Mouse (Mus musculus) hindbrain, embryonic 12.5 days (tissue): ENCODE measurements around the gene Prcd. TPM values are rescaled to one million over a fixed set of nuclear protein-coding genes. Genes with fewer than 3 reads are reported as not detected.

Experiments used
- ATAC-seq: fragments of 200-750 bp; cut with Nextera tagmentation; 2 replicates; pipeline ENCODE4 v1.8.0; 2017; ENCODE audit warnings: moderate TSS enrichment; ENCODE audit not compliant: low FRiP score
- H3K27ac ChIP-seq: fragments of 300-500 bp; sonication (generic); 2 replicates; pipeline ENCODE4 v1.5.1; 2016; ENCODE audit warnings: mild to moderate bottlenecking
- H3K27me3 ChIP-seq: fragments of 300-500 bp; sonication (generic); 2 replicates; pipeline ENCODE4 v1.6.1; 2016; ENCODE audit warnings: mild to moderate bottlenecking
- H3K36me3 ChIP-seq: fragments of 300-500 bp; sonication (generic); 2 replicates; pipeline ENCODE4 v1.6.1; 2016; ENCODE audit warnings: mild to moderate bottlenecking
- H3K4me1 ChIP-seq: fragments of 300-500 bp; sonication (generic); 2 replicates; pipeline ENCODE4 v1.6.1; 2016
- H3K4me2 ChIP-seq: fragments of 300-500 bp; sonication (generic); replicated peaks from 2 replicates; pipeline ENCODE4 v1.6.1; 2016; ENCODE audit warnings: mild to moderate bottlenecking
- H3K4me3 ChIP-seq: fragments of 300-500 bp; sonication (generic); 2 replicates; pipeline ENCODE4 v1.5.1; 2016; ENCODE audit warnings: mild to moderate bottlenecking
- H3K9ac ChIP-seq: fragments of 300-500 bp; sonication (generic); 2 replicates; pipeline ENCODE4 v1.6.1; 2016; ENCODE audit warnings: mild to moderate bottlenecking, moderate library complexity
- H3K9me3 ChIP-seq: fragments of 300-500 bp; sonication (generic); replicated peaks from 2 replicates; pipeline ENCODE4 v1.6.1; 2016; ENCODE audit warnings: mild to moderate bottlenecking
- WGBS: fragments of 180-500 bp; shearing (Covaris S2); methylation state at CpG from one replicate; pipeline ENCODE4 v1.1.7; 2016; 5-methylcytosine and 5-hydroxymethylcytosine counted together
- polyA plus RNA-seq: library from polyadenylated mRNA; unstranded; fragments of >200 nt; fragmentation: Nextera tagmentation; extraction: Ambion mirVana; gene quantifications from 2 replicates; pipeline ENCODE4 v1.2.1, GENCODE M21; 2016

Gene Prcd
- polyA plus RNA-seq, 1 experiment from 2014 or later: 0.43 TPM

DNA sequence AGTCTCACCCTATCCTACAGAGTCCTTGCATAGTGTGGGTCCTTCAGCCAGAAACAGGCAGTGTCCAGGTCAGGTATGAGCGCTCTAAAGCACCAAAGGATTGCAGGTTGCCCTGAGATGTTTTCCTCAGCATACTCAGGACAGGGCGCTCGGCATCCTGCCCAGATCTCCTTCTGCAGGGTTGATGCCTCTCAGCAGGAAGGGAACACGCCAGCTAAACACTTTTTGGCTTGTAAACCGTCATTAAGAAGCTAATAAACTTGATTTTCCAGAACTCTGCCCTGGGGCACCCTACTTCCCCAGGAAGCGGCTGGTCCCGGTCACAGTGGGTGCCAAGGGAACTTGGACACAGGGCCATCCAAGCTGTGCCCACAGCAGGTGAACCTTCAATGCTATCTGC lies 34.2 kb upstream of the Prcd start:
- WGBS: 92% methylated on average over 7 of the region's 7 CpGs
- Histone ChIP-seq H3K27me3 (peaks cover 37% of the 10 kb centered on the region), H3K9ac (no peak overlapping the region), H3K4me3 (no peak overlapping the region), H3K27ac (no peak overlapping the region), H3K36me3 (no peaks in the 10 kb centered on the region), H3K9me3 (no peaks in the 10 kb centered on the region), H3K4me1 (peaks cover 44% of the 10 kb centered on the region), H3K4me2 (no peak overlapping the region)
- no peak for ATAC-seq

GRCm38 (mm10) chr11:116619561-116619960 lies 33.8 kb upstream of the Prcd start:
- H3K9me3 ChIP-seq: no peaks in the 10 kb centered on the region
- peaks cover 49% of the 10 kb centered on the region for H3K4me1 ChIP-seq
- peaks cover 41% of the 10 kb centered on the region for H3K27me3 ChIP-seq
- no peak overlapping the region for H3K4me3 ChIP-seq
- no peak overlapping the region for H3K27ac ChIP-seq
- ATAC-seq: no peak
- 74% methylated on average over 8 of the region's 8 CpGs for WGBS
- no peaks in the 10 kb centered on the region for H3K36me3 ChIP-seq
- H3K9ac ChIP-seq: no peak overlapping the region
- H3K4me2 ChIP-seq: no peak overlapping the region

DNA sequence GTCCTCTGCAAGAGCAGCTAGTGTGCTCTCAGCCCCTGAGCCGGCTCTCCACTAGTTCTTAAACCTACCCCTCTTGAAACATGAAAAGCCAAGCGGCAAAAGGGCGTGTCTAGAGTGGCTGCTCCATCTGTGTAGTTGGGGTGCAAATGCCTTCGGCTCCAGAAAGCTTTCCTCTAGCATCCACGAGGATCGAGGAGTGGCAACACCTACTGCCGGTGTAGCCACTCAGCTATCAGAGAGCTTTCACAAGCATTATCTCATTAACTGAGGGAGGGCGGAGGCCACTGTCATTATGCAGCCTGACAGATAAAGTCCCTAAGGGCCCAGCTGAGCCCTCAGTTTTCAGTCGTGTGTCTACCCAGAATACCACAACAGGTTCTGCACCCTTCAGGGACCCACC lies 33.3 kb upstream of the Prcd start:
- ATAC-seq: no peak
- H3K4me3 ChIP-seq: no peak overlapping the region
- no peak overlapping the region for H3K9ac ChIP-seq

GRCm38 (mm10) chr11:116620559-116621253 lies 32.6 kb upstream of the Prcd start:
- no peak for ATAC-seq
- 80% methylated on average over 10 of the region's 10 CpGs for WGBS

More for the DNA sequence above, 33.3 kb upstream of the Prcd start:
- WGBS: 52% methylated on average over 9 of the region's 9 CpGs
- 0 out of 2 replicates have a peak overlapping the region, but pooled peaks have one; percentile 5 for H3K4me2 ChIP-seq
- peaks cover 46% of the 10 kb centered on the region for H3K27me3 ChIP-seq
- H3K9me3 ChIP-seq: no peaks in the 10 kb centered on the region
- H3K27ac ChIP-seq: no peak overlapping the region
- H3K4me1 ChIP-seq: peaks cover 49% of the 10 kb centered on the region
- no peaks in the 10 kb centered on the region for H3K36me3 ChIP-seq

GRCm38 (mm10) chr11:116621258-116621704 lies 32.1 kb upstream of the Prcd start:
- 57% methylated on average over 6 of the region's 6 CpGs for WGBS
- no peaks in the 10 kb centered on the region for H3K36me3 ChIP-seq
- ATAC-seq: no peak
- no peak overlapping the region for H3K4me2 ChIP-seq
- H3K4me1 ChIP-seq: peaks cover 43% of the 10 kb centered on the region
- peaks cover 49% of the 10 kb centered on the region for H3K27me3 ChIP-seq
- H3K4me3 ChIP-seq: no peak overlapping the region
- H3K9ac ChIP-seq: no peak overlapping the region
- H3K9me3 ChIP-seq: no peaks in the 10 kb centered on the region
- H3K27ac ChIP-seq: 0 out of 2 replicates have a peak overlapping the region, but pooled peaks have one; percentile 37

More at GRCm38 (mm10) chr11:116620559-116621253, 32.6 kb upstream of the Prcd start:
- Histone ChIP-seq H3K27ac (peak overlapping the region; percentile 37), H3K9ac (no peak overlapping the region), H3K4me2 (no peak overlapping the region), H3K36me3 (no peaks in the 10 kb centered on the region), H3K4me1 (peaks cover 48% of the 10 kb centered on the region), H3K27me3 (peaks cover 49% of the 10 kb centered on the region), H3K9me3 (no peaks in the 10 kb centered on the region), H3K4me3 (no peak overlapping the region)

GRCm38 (mm10) chr11:116623281-116624124 lies 29.8 kb upstream of the Prcd start:
- H3K27ac ChIP-seq: no peak overlapping the region

DNA sequence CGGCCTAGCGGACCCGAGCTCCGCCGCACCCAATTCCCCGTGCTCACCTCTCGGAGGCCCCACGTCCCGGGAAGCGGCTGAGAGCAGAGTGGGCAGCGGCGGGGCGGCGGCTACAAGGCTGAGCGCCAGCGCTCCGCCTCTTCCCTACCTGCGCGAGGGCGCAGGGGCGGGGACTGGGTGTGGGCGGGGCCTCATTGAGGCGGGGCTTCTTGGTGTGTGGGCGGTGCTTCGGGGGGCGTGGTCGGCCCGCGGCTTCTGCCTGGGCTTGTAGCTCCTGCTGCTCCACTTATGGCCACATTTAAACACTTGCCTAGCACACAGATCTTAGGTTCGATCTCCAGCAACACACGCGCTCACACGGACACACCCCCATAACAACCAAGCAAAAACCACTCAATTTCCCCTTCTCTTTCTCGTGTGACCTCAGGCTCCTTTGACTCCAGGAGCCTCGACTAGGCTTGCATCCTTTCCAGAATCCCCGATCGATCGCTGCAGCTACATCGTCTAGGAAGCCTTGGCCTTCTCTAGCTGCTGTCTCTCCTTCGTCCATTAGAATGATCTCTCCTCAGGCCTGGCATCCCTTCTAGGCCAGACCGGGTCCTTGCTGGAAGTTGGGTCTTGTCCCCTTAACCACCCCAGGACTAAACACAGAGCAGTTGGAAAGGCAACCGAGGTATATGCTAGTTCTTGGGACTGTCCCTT lies 29.1 kb upstream of the Prcd start:
- Histone ChIP-seq H3K4me3 (peak overlapping the region; percentile 42), H3K4me1 (peaks cover 38% of the 10 kb centered on the region), H3K9ac (peak overlapping the region; percentile 47), H3K36me3 (no peaks in the 10 kb centered on the region), H3K27ac (no peak overlapping the region), H3K27me3 (peaks cover 54% of the 10 kb centered on the region), H3K4me2 (peak overlapping the region; percentile 56), H3K9me3 (no peaks in the 10 kb centered on the region)
- 0 out of 2 replicates have a peak, but pooled peaks have one; percentile 36 for ATAC-seq
- WGBS: 13% methylated on average over 41 of the region's 42 CpGs

More at GRCm38 (mm10) chr11:116623281-116624124, 29.8 kb upstream of the Prcd start:
- ATAC-seq: 0 out of 2 replicates have a peak, but pooled peaks have one; percentile 27
- peak overlapping the region; percentile 56 for H3K4me2 ChIP-seq
- WGBS: 6% methylated on average over 40 of the region's 40 CpGs
- H3K9ac ChIP-seq: peak overlapping the region; percentile 47
- H3K4me1 ChIP-seq: peaks cover 41% of the 10 kb centered on the region
- no peaks in the 10 kb centered on the region for H3K9me3 ChIP-seq
- no peaks in the 10 kb centered on the region for H3K36me3 ChIP-seq
- peak overlapping the region; percentile 42 for H3K4me3 ChIP-seq
- H3K27me3 ChIP-seq: peaks cover 54% of the 10 kb centered on the region

- Histone ChIP-seq H3K4me2 (no peak overlapping the region), H3K4me1 (peaks cover 31% of the 10 kb centered on the region), H3K27ac (no peak overlapping the region), H3K27me3 (peaks cover 51% of the 10 kb centered on the region), H3K36me3 (no peaks in the 10 kb centered on the region), H3K9me3 (no peaks in the 10 kb centered on the region), H3K9ac (no peak overlapping the region), H3K4me3 (no peak overlapping the region)
- 75% methylated on average over 17 of the region's 17 CpGs for WGBS
- ATAC-seq: no peak
Observed at GRCm38 (mm10) chr11:116625081-116626000, 28.0 kb upstream of the Prcd start.

GRCm38 (mm10) chr11:116626299-116627071 lies 26.8 kb upstream of the Prcd start, which contains the start of gene Rhbdf2:
TSS of gene Rhbdf2 (minus strand) at chr11:116627019.
- Histone ChIP-seq H3K27me3 (peaks cover 43% of the 10 kb centered on the region), H3K4me1 (peaks cover 23% of the 10 kb centered on the region), H3K4me2 (no peak within 1 kb of the TSS), H3K4me3 (no peak within 1 kb of the TSS), H3K27ac (no peak within 1 kb of the TSS), H3K9me3 (no peaks in the 10 kb centered on the region), H3K9ac (no peak within 1 kb of the TSS), H3K36me3 (no peaks in the 10 kb centered on the region)
- ATAC-seq: no peak
- WGBS: 73% methylated on average over 10 of the region's 10 CpGs

DNA sequence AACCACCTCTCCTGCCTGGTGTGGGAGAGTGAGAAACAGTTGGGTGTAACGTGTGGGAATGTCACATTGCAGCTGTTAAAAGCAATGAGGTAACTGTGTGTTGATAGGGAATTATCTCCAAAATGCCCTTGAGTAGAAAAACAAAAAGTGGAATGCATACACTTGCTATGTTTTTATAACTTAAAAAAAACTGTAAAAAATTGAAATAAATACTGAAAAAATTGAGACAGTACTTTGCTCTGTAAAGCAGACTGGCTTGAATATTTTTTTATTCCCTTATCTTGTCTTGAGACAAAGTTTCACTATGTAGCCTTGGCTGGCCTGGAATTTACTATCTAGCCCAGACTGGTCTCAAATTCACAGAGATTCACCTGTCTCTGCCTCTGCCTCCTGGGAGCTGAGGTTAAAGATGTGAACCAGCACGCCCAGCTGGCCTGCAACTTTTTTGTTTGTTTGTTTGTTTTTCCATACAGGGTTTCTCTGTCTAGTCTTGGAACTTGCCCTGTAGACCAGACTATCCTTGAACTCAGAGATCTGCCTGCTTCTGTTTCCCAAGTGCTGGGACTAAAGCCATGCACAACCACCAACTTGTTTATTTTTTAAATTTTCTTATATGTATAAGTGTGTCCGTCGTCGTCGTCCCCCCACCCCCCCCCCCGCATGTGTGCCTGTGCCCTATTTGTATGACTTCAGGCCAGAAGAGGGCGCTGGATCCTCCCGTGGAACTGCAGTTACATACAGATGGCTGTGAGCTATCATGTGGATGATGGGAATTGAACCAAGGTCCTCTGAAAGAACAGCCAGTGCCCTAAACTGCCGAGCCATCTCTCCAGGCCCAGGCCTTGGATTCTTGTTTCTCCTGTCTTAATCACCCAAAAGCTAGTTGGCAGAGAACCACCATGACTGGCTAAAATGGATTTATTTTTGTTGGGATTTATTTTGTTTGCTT lies 26.0 kb upstream of the Prcd start:
- ATAC-seq: no peak
- WGBS: 36% methylated on average over 10 of the region's 10 CpGs
- peaks cover 35% of the 10 kb centered on the region for H3K27me3 ChIP-seq
- no peak overlapping the region for H3K4me2 ChIP-seq
- H3K36me3 ChIP-seq: no peaks in the 10 kb centered on the region
- H3K9me3 ChIP-seq: no peaks in the 10 kb centered on the region
- no peak overlapping the region for H3K4me3 ChIP-seq
- no peak overlapping the region for H3K9ac ChIP-seq
- H3K27ac ChIP-seq: no peak overlapping the region
- peaks cover 19% of the 10 kb centered on the region for H3K4me1 ChIP-seq
